Mouse (Mus musculus): ENCODE measurements around the gene Mecom. TPM values are rescaled to one million over a fixed set of nuclear protein-coding genes. Genes with fewer than 3 reads are reported as not detected.

The Mecom gene
- polyA plus RNA-seq, 1 experiment from 2014 or later: 218 TPM

GRCm38 (mm10) chr3:30135857-30136256 lies 412.0 kb downstream of the Mecom start:
- Histone ChIP-seq H3K4me2 (ENCODE audit: low read depth, severe bottlenecking) (no peak overlapping the region), H3K9me3 (ENCODE audit: control insufficient read depth, low read length) (no peaks in the 10 kb centered on the region), H3K27me3 (ENCODE audit: control insufficient read depth, insufficient read depth, low read length) (no peaks in the 10 kb centered on the region), H3K9ac (ENCODE audit: low read length) (no peak overlapping the region), H3K4me1 (ENCODE audit: control insufficient read depth, insufficient read depth, low read length) (peaks cover 20% of the 10 kb centered on the region), H3K27ac (replicated peaks; ENCODE audit: low read depth, low read length) (no peak overlapping the region), H3K36me3 (ENCODE audit: control insufficient read depth, insufficient read depth, low read length) (no peaks in the 10 kb centered on the region), H3K4me3 (ENCODE audit: low read depth, low read length) (no peak overlapping the region)
- no peak for ATAC-seq (ENCODE audit: insufficient number of reproducible peaks, low FRiP score, low TSS enrichment, low read depth)
- no peak for DNase-seq (ENCODE audit: low spot score)
- WGBS: 91% methylated on average over 6 of the region's 6 CpGs

DNA sequence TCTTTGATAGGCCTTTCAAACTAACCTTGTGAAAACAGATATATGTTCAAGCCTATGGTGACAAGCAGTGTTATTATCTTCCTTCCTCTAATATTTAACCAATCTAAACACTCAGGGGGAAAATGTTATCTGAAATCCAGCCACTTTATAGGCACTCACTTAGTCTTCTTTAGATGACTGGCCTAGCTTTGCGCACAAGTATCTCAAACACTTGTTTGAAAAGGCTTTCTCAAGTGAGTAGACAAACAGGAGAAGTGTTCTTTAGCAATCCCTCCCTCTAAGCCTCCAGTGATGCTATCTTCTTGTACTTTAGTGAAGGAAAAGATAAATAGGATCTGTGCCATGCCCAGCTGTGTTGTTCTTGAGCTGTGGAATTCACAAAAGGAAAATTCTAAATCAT lies 412.7 kb downstream of the Mecom start:
- ATAC-seq (ENCODE audit: insufficient number of reproducible peaks, low FRiP score, low TSS enrichment, low read depth) (no peak), DNase-seq (ENCODE audit: low spot score) (no peak)
- no peaks in the 10 kb centered on the region for H3K36me3 ChIP-seq (ENCODE audit: control insufficient read depth, insufficient read depth, low read length)
- H3K4me2 ChIP-seq (ENCODE audit: low read depth, severe bottlenecking): no peak overlapping the region
- peaks cover 14% of the 10 kb centered on the region for H3K4me1 ChIP-seq (ENCODE audit: control insufficient read depth, insufficient read depth, low read length)
- H3K4me3 ChIP-seq (ENCODE audit: low read depth, low read length): no peak overlapping the region
- no peak overlapping the region for H3K9ac ChIP-seq (ENCODE audit: low read length)
- H3K9me3 ChIP-seq (ENCODE audit: control insufficient read depth, low read length): no peaks in the 10 kb centered on the region
- WGBS: 100% methylated on average over 1 of the region's 1 CpGs
- no peak overlapping the region for H3K27ac ChIP-seq (replicated peaks; ENCODE audit: low read depth, low read length)
- no peaks in the 10 kb centered on the region for H3K27me3 ChIP-seq (ENCODE audit: control insufficient read depth, insufficient read depth, low read length)

DNA sequence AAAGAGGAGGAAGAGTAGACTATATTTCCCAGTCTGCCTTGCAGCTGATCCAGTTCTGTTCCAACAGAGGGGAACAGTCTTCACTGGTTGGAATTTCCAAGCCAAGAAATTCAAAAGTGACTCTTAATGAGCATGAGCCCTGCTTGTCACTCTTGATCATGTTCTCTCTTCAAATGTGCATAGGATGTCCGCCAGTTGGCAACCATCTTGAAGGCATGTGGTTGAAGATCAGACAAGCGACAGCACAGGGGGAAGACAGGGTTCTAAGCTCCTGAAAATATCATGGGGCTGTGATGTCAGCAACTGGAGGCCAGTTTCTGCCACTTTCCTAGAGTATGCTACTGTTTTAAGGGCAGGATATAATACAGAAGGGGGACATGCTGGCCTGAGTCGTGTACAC lies 414.8 kb downstream of the Mecom start:
- no peak overlapping the region for H3K9ac ChIP-seq (ENCODE audit: low read length)
- peaks cover under 1% of the 10 kb centered on the region for H3K4me1 ChIP-seq (ENCODE audit: control insufficient read depth, insufficient read depth, low read length)
- H3K27me3 ChIP-seq (ENCODE audit: control insufficient read depth, insufficient read depth, low read length): no peaks in the 10 kb centered on the region
- DNase-seq (ENCODE audit: low spot score) (no peak), ATAC-seq (ENCODE audit: insufficient number of reproducible peaks, low FRiP score, low TSS enrichment, low read depth) (no peak)
- H3K27ac ChIP-seq (replicated peaks; ENCODE audit: low read depth, low read length): no peak overlapping the region
- no peak overlapping the region for H3K4me2 ChIP-seq (ENCODE audit: low read depth, severe bottlenecking)
- H3K9me3 ChIP-seq (ENCODE audit: control insufficient read depth, low read length): no peaks in the 10 kb centered on the region
- H3K4me3 ChIP-seq (ENCODE audit: low read depth, low read length): no peak overlapping the region
- H3K36me3 ChIP-seq (ENCODE audit: control insufficient read depth, insufficient read depth, low read length): no peaks in the 10 kb centered on the region
- WGBS: 87% methylated on average over 3 of the region's 3 CpGs

GRCm38 (mm10) chr3:30132370-30132769 lies 415.4 kb downstream of the Mecom start:
- Histone ChIP-seq H3K4me1 (ENCODE audit: control insufficient read depth, insufficient read depth, low read length) (no peaks in the 10 kb centered on the region), H3K4me2 (ENCODE audit: low read depth, severe bottlenecking) (no peak overlapping the region), H3K9me3 (ENCODE audit: control insufficient read depth, low read length) (no peaks in the 10 kb centered on the region), H3K4me3 (ENCODE audit: low read depth, low read length) (no peak overlapping the region), H3K36me3 (ENCODE audit: control insufficient read depth, insufficient read depth, low read length) (no peaks in the 10 kb centered on the region), H3K27ac (replicated peaks; ENCODE audit: low read depth, low read length) (no peak overlapping the region), H3K9ac (ENCODE audit: low read length) (no peak overlapping the region), H3K27me3 (ENCODE audit: control insufficient read depth, insufficient read depth, low read length) (no peaks in the 10 kb centered on the region)
- no peak for ATAC-seq (ENCODE audit: insufficient number of reproducible peaks, low FRiP score, low TSS enrichment, low read depth)
- no peak for DNase-seq (ENCODE audit: low spot score)
- 89% methylated on average over 2 of the region's 2 CpGs for WGBS

GRCm38 (mm10) chr3:30130495-30130894 lies 417.3 kb downstream of the Mecom start:
- no peak for ATAC-seq (ENCODE audit: insufficient number of reproducible peaks, low FRiP score, low TSS enrichment, low read depth)
- DNase-seq (ENCODE audit: low spot score): no peak
- no peak overlapping the region for H3K9ac ChIP-seq (ENCODE audit: low read length)
- H3K4me2 ChIP-seq (ENCODE audit: low read depth, severe bottlenecking): no peak overlapping the region
- no peak overlapping the region for H3K4me3 ChIP-seq (ENCODE audit: low read depth, low read length)
- no peaks in the 10 kb centered on the region for H3K36me3 ChIP-seq (ENCODE audit: control insufficient read depth, insufficient read depth, low read length)
- H3K27me3 ChIP-seq (ENCODE audit: control insufficient read depth, insufficient read depth, low read length): no peaks in the 10 kb centered on the region
- no peak overlapping the region for H3K27ac ChIP-seq (replicated peaks; ENCODE audit: low read depth, low read length)
- H3K4me1 ChIP-seq (ENCODE audit: control insufficient read depth, insufficient read depth, low read length): no peaks in the 10 kb centered on the region
- no peaks in the 10 kb centered on the region for H3K9me3 ChIP-seq (ENCODE audit: control insufficient read depth, low read length)
- WGBS: 57% methylated on average over 4 of the region's 4 CpGs

DNA sequence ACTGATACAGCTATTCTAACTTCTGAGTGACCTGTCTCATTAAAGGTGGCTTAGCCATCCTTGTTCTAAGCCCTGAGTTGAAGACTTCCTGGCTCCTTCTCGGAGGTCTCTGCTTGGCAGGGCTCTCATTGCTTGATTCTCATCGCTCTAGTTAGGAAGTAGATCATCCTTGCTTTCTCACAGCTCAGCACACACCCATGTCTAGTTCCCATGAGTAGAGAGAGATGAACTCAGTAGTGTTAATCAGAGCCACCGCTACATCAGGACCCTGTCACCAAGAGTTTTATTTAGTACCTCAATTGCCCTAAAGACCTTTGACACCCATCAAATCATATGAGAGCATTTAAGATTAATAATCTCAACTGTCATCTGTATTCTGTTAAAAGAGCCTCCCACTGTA lies 425.2 kb downstream of the Mecom start:
- H3K4me2 ChIP-seq (ENCODE audit: low read depth, severe bottlenecking): no peak overlapping the region

GRCm38 (mm10) chr3:30120790-30121512 lies 426.9 kb downstream of the Mecom start:
- no peak overlapping the region for H3K27ac ChIP-seq (replicated peaks; ENCODE audit: low read depth, low read length)
- ATAC-seq (ENCODE audit: insufficient number of reproducible peaks, low FRiP score, low TSS enrichment, low read depth) (no peak), DNase-seq (ENCODE audit: low spot score) (no peak)
- 0 out of 2 replicates have a peak, but pooled peaks cover 5% of the 10 kb centered on the region for H3K4me1 ChIP-seq (ENCODE audit: control insufficient read depth, insufficient read depth, low read length)
- WGBS: 90% methylated on average over 8 of the region's 8 CpGs
- no peak overlapping the region for H3K4me3 ChIP-seq (ENCODE audit: low read depth, low read length)
- H3K4me2 ChIP-seq (ENCODE audit: low read depth, severe bottlenecking): no peak overlapping the region
- H3K27me3 ChIP-seq (ENCODE audit: control insufficient read depth, insufficient read depth, low read length): no peaks in the 10 kb centered on the region
- H3K9me3 ChIP-seq (ENCODE audit: control insufficient read depth, low read length): no peaks in the 10 kb centered on the region
- no peak overlapping the region for H3K9ac ChIP-seq (ENCODE audit: low read length)
- no peaks in the 10 kb centered on the region for H3K36me3 ChIP-seq (ENCODE audit: control insufficient read depth, insufficient read depth, low read length)

More for the DNA sequence above, 425.2 kb downstream of the Mecom start:
- H3K9me3 ChIP-seq (ENCODE audit: control insufficient read depth, low read length): no peaks in the 10 kb centered on the region
- WGBS: 85% methylated on average over 3 of the region's 3 CpGs
- H3K9ac ChIP-seq (ENCODE audit: low read length): no peak overlapping the region
- H3K27me3 ChIP-seq (ENCODE audit: control insufficient read depth, insufficient read depth, low read length): no peaks in the 10 kb centered on the region
- H3K4me1 ChIP-seq (ENCODE audit: control insufficient read depth, insufficient read depth, low read length): 0 out of 2 replicates have a peak, but pooled peaks cover 2% of the 10 kb centered on the region
- no peaks in the 10 kb centered on the region for H3K36me3 ChIP-seq (ENCODE audit: control insufficient read depth, insufficient read depth, low read length)
- H3K27ac ChIP-seq (replicated peaks; ENCODE audit: low read depth, low read length): no peak overlapping the region
- DNase-seq (ENCODE audit: low spot score) (no peak), ATAC-seq (ENCODE audit: insufficient number of reproducible peaks, low FRiP score, low TSS enrichment, low read depth) (no peak)
- no peak overlapping the region for H3K4me3 ChIP-seq (ENCODE audit: low read depth, low read length)

DNA sequence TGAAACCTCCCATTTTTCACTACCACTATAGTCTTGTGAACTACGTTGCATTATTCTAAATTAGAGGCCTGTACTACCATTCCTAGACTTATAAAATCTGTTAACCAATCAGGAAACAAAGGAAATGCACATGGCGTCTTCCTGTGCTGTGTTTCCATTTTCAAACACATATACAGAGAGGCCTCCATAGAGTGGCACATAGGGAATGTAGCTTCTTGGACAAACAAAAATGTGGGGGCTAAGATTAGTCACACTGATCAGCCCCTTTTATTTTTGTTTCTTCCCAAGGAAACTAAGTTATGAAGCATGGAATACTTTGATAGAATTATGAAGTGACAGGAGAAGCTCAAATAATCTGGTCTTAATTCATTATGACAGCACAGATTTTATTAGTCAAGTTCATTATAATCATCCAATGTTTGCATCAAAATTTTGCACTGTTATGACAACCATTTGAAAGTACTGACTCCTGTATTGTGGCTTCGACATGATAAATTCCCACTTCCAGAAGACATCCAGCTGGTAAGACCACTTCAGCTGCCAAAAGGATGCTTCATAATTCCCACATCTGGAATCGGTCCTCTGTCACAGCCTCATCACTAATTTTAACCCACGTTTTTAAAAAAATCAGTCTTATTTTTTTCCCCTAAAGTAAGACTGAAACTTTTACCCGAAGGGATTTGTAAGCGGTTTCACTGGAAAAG lies 429.1 kb downstream of the Mecom start:
- ATAC-seq (ENCODE audit: insufficient number of reproducible peaks, low FRiP score, low TSS enrichment, low read depth): no peak
- no peaks in the 10 kb centered on the region for H3K9me3 ChIP-seq (ENCODE audit: control insufficient read depth, low read length)
- 87% methylated on average over 7 of the region's 7 CpGs for WGBS
- no peak overlapping the region for H3K4me2 ChIP-seq (ENCODE audit: low read depth, severe bottlenecking)
- no peak overlapping the region for H3K4me3 ChIP-seq (ENCODE audit: low read depth, low read length)
- no peaks in the 10 kb centered on the region for H3K27me3 ChIP-seq (ENCODE audit: control insufficient read depth, insufficient read depth, low read length)
- no peaks in the 10 kb centered on the region for H3K36me3 ChIP-seq (ENCODE audit: control insufficient read depth, insufficient read depth, low read length)
- 0 out of 2 replicates have a peak, but pooled peaks cover 5% of the 10 kb centered on the region for H3K4me1 ChIP-seq (ENCODE audit: control insufficient read depth, insufficient read depth, low read length)
- H3K9ac ChIP-seq (ENCODE audit: low read length): no peak overlapping the region
- no peak for DNase-seq (ENCODE audit: low spot score)
- no peak overlapping the region for H3K27ac ChIP-seq (replicated peaks; ENCODE audit: low read depth, low read length)

All from limb, embryonic 11.5 days (tissue).